Mouse (Mus musculus): ENCODE measurements around the gene Rhot1.

Gene Rhot1

DNA sequence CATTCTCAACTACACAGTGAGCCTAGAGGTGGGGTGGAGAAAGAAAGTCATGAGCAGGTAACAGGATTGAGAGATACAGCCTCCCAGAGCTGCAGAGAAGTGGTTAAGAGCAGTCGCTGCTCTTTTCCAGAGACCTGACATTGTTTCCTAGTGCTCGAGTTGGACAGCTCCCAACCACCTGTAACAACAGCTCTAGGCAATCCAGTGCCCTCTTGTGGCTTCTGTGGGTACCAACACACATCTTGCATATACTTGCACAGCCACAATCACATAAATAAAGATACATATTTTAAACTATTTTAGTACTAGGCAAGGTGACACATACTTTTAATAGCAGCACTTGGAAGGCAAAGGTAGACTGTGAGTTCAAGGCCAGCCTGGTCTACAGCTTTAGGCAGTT is 82.2 kb downstream of the Rhot1 start:
- no peak for DNase-seq

DNA sequence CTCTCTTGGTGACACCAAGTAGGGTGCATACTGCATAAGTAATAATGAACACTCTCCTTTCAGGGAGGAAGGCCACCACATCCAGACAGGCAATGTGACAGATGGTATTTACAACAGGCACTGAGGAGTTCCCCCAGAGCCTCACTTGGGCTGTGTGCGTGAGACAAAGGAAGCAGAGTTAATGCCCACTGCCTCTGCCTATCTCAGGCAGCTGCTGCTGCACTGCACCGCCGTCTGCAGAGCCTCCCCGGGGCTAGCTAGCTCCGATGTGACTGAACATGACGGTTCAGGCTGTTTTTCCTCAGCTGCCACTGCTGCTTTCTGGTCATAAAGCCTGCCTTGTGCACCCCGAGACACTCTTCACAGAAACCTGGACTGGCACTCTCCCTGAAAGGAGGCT is 83.6 kb downstream of the Rhot1 start:
- DNase-seq: no peak

- no peak for DNase-seq
Measured at GRCm38 (mm10) chr11:80295066-80295465, 86.2 kb downstream of the Rhot1 start.

DNA sequence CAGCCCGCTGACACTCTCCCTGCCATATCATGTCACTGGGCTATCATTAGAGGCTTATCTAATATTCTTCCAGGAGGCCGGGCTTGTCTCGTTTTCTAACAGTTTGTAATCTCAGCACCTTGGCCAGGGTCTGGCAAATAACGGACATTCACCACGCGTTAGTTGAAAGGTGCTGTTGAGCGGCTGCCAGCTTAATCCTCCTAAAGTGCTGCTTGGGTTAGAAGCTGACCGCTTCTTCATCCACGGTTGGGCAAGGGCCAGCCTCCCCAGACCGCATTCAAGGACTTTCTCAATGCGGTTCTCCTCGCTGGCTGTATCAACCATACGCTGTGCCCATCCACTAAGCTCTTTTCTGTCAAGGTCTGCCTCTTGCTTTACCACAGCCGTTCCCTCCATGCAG is 87.0 kb downstream of the Rhot1 start:
- no peak for DNase-seq

GRCm38 (mm10) chr11:80299513-80300235 is 90.9 kb downstream of the Rhot1 start:
- DNase-seq: no peak

GRCm38 (mm10) chr11:80300551-80301315 is 91.9 kb downstream of the Rhot1 start, which contains the start of gene Rhbdl3:
Gene Rhbdl3 (plus strand): TSS chr11:80300912.
- peak; percentile 18 to 22 for DNase-seq

GRCm38 (mm10) chr11:80301316-80302045 is 92.7 kb downstream of the Rhot1 start:
- DNase-seq: peak; percentile 19 to 31

DNA sequence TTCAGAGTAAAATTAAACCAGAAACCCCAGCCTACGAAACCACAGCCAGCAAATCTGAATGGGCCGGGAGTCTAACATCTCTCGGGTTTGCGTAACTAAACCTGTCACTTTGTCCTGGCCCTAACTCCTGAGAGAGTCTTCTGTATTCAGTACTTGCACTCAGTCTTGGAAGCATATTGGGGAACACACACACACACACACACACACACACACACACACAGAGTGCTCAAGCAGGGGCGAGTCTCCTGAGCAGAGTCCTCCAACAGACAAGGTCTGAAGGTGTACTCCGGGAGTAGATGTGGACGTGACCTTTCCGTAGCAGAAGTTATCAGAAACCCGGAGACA is 93.2 kb downstream of the Rhot1 start:
- DNase-seq: no peak

- DNase-seq: peak; percentile 58 to 63
Measured at GRCm38 (mm10) chr11:80302536-80302935, 93.7 kb downstream of the Rhot1 start.

DNA sequence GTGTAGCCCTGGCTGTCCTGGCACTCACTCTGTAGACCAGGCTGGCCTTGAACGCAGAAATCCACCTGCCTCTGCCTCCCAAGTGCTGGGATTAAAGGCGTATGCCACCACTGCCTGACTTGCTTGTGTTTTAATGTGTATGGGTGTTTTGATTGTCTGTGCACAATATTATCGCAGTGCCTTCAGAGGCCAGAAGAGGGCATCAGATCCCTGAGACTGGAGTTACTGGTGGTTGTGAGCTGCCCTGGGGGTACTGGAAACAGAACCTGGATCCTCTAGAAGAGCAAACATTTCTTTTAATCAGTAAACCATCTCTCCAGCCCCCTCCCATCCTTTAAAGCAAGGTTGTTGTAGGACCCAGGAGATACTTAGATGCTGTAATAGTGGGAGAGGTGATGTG is 94.9 kb downstream of the Rhot1 start:
- DNase-seq: no peak

DNA sequence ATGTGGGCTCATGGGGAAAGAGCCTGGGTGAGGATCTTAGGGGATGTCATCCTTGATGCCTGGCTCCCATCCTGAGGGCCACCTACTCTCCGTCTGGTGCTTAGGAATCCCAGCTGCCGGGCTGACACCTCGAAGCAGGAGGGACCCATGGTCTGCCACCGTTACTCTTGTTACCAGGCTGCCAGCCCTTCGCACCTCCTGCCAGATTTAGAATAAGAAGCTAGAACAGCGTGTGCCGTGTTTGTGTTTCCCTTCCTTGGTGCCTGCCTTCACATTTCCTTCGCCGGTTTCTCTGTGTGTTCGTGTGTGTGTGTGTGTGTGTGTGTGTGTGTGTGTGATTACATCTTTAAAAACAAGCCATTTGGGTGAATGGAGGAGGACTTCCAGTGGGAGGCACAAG is 96.0 kb downstream of the Rhot1 start:
- no peak for DNase-seq

GRCm38 (mm10) chr11:80308537-80308936 is 99.7 kb downstream of the Rhot1 start:
- DNase-seq: no peak

- no peak for DNase-seq
Measured at GRCm38 (mm10) chr11:80311271-80311670, 102.5 kb downstream of the Rhot1 start.

- no peak for DNase-seq
Measured at GRCm38 (mm10) chr11:80312049-80312448, 103.2 kb downstream of the Rhot1 start.

GRCm38 (mm10) chr11:80312565-80312964 is 103.7 kb downstream of the Rhot1 start:
- no peak for DNase-seq

- DNase-seq: no peak
Measured at GRCm38 (mm10) chr11:80313462-80313861, 104.6 kb downstream of the Rhot1 start.

DNA sequence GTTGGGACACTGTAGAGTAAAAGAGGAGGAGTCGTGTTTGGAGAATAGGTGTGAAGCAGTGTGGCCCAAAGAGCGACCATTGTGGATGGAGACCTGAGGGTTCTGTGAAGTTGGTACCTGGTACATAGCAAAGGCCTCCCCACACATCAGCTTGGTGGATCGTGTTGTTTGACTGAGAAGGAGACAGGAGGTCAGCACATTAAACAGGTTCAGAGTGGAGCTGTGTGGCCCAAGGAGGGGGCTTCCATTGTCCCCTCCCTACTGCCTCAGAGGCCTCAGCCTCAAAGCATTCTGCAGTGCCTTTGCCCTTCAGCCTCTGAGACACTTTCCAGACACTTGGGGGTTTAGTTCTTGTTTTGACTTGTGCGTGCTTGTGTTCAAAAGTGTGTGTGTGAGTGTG is 105.1 kb downstream of the Rhot1 start:
- DNase-seq: no peak

- no peak for DNase-seq
Measured at GRCm38 (mm10) chr11:80315743-80316639, 107.2 kb downstream of the Rhot1 start.
